Mouse (Mus musculus) kidney, adult 9 months (tissue): ENCODE data around the gene 1700057G04Rik.
A peak's percentile ranks its signal among the peaks of the same experiment; 100 is the strongest.
"Not testable (repeated sequence)": the region's sequence is repeated elsewhere in the genome, so short reads cannot be mapped to it uniquely, and the experiment has no call there.

Experiments used
- DNase-seq: peaks from one replicate; pipeline ENCODE4 v3.0.0; 2022

The 1700057G04Rik gene

DNA sequence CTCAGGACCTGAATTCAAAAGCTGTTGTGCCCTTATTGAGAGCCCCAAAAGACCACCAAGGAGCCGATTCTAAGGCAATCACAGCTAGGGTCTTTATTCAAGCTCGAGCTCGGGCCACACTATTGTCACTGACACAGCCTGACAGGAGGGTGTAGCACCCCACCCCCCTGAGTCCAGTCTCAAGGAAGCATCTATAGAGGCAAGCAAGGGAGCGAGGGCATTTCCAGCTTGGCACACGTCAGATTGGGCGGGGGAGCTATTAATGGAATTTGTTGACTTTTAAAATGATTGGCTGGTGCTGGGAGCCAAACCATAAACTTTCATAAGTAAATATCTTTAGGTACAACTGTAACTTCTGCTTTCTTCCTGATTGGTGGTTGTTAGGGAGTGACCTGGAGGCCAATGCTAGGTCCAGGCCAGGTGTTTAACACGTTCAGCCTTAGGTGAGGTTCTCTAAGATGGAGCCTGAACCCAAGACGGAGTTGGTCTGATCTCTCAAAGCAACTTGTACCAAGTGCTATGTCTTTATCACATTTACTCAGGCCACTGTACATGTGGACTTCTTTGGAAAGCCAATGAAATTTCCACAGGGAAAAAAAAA is 3.5 kb upstream of the 1700057G04Rik start:
- no peak for DNase-seq

DNA sequence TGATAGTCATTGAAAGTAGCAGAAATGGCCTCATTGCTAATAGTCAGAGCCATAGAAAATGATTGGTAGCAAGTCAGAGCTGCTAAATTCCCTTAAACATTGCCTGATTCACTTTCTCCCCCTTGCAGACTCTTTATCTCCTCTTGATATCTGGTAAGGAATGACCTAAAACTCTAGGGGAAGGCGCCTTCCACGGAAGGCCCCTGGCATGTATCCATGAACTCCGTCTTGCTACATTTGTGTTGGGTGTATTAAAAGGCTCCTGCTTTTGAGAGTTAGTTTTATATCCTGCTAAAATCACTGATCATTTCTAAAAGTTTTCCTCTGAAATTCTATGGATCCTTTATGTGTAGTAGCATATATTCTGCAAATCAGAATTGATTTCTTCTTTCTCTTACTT is 7.6 kb downstream of the 1700057G04Rik start:
- no peak for DNase-seq

DNA sequence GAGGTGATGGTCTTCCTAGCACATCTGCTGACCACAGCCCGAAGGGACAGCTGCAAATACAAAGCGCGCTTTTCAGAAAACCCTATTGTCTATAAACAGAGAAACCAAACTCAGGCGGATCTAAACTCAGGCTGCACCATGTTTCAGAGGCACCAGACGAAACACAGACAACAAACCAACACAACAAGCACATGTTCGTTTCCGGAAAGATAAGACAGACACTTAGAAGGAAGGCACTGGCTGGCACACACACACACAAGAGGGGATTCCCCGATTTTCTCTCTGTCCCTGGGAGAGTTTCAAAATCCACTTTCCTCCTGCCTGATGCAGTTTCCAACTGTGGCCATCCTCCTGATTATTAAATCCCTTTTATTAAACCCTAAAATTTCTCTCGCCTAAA is 16.8 kb downstream of the 1700057G04Rik start:
- DNase-seq: not testable (repeated sequence)

DNA sequence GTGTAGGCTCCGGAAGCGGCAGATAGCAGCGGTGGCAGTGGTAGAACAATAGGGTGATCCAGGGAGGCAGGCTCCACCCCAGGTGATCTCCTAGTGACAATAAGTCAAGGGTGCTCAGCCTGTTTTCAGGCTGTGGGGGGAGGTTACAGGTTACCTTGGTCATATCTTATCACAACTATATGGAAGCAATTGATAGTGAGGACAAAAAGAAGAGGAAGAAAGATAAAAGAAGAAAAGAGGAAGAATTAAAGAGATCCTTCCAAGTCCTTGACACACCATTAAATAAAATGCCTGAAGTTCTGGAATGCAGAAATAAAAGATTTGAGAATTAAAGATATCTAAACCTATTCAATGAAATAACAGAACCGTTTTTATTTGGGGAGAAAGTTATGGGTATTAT is 17.6 kb downstream of the 1700057G04Rik start:
- no peak for DNase-seq

DNA sequence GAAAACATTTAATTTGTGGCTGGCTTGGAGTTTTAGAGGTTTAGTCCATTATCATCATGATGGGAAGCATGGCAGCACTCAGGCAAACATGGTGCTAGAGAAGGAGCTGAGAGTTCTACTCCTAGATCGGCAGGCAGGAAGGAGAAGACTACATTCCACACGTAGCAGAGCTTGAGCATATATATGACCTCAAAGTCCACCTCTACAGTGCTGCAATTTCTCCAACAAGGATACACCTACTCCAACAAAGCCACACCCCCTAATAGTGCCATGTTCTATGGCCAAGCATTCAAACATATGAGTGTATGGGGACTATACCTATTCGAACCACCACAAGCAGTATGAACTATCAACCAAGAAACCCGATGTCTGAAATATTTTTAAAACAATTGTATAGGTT is 22.2 kb downstream of the 1700057G04Rik start:
- DNase-seq: no peak

DNA sequence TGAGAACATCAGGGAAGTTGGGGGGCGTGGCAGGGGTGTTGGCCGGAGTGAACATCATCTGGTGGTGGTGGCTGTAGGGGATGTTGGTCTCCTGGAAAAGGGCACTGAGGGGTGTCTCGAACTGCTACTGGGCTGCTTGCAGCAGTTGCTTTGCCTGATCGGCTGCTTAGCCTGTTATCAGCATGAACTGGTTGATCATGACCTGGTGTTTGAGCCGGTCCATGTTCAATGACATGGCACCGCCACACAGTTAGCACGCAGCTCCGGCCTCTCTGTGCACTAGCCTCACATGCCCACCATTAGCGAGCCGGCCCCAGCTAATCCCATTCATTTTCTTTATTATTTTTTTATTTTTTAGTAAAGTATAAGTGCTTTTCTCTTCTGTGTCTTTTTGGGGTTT is 25.7 kb downstream of the 1700057G04Rik start:
- no peak for DNase-seq

DNA sequence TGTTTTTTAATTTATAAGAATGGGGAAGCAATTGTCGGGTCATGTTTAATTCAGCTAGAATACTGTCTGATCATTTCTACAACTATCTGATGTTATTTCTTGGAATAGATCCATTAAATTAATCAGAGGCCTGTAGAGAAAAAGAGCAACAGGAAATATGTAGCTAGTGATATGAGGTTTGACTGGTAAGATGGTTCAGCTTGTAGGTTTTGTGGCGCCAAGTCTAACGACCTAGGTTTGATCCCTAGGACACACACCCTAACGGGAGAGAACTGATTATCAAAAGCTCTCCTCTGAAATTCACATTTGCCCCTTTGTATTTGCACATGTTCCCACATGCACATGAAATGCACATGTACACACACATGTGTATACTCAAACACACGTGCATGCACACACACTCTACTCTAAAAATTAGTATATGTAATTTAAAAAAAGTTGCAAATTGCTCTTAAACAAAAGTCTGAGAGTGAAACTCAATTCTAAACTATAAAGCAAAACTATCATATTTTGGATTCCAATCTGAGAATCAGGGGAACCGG is 26.2 kb downstream of the 1700057G04Rik start:
- DNase-seq: no peak

DNA sequence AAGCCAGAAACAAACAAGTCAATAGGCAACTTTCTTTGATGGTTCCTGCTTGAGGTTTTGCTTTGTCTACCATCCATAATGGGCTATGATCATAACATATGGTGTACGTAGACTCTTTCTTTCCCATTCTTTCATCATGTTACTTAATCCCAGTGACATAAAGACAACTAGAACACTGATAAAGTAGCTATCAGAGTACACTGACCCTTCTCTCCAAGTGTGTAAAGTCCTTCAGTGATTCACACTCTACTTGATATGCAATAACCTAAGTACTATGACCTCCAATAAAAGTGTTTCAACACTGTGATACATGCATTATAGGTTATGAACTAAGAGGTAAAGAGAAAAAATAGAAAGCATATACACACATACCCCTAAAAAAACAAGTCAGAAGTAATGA is 27.9 kb downstream of the 1700057G04Rik start:
- DNase-seq: no peak

DNA sequence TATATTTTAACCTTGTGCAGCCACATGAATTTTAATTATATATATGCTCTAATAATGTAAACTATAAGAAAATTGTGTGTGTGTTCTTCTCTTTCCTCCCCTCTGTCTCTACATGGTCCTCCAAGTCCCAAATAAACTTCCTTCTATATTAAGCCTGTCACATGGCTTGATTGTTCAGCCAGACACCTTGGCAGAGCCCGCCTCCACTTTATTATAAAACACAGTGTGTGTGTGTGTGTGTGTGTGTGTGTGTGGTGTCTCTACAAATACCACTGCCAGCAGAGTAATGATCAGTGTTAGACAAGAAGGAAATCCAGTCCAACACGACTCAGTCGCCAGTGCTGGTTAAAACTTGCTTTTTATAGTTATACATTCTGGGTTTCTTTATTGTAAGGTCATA is 28.5 kb downstream of the 1700057G04Rik start:
- no peak for DNase-seq

DNA sequence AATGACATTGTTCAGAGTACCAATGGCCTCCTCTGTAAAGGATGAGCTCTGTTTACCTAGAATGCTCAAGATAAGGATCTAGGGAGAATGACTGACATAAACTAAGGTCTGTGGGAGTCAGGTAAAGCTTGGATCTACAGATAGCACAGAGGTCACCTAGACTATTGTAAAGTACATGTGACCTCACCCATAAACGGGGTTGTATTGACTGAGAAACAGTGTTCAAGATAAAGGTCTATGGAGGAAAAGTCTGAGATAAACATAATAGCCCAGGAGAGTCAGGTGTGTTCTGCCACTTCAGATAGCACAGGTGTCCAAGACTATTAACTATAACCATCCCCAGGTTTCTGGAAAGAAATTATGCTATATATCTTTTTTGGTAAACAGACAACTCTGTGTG is 29.8 kb downstream of the 1700057G04Rik start:
- DNase-seq: no peak

DNA sequence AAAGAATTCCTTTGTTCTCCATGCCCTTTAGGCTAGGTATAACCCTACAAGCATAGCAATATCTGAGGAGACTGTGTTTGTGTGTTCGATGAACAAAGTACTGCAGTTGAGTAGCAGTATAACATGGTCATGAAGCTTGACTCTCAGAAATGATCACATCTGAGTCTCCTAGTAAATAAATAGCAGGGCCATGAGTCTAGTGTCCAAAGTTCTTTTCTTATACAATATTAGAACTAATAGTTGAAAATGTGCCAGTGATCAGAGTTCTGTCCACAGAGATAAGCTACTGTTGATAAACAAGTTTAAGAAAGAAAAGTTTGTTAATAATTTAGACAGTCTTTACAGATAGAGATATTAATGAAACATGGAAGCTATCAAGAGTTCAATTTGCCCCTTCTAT is 42.7 kb downstream of the 1700057G04Rik start:
- DNase-seq: peak; percentile 51

DNA sequence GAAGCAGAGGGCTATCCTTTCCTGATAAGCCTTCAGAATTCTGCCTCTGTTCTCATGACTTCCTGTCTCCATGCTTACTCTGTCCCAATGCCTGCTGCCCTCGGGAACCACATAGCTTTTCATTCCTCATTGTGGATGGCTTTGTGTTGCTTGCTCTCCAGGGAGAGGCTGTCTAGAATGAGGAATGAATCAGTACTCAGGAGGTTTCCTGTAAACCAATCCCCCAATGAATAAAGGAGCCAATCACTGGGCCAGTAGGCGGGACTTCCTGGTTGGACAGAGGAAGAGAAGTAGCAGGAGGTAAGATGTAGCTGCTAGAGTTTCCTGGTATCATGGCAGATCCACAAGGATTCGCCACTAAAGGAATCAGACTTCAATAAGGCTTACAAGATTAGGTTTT is 44.1 kb downstream of the 1700057G04Rik start:
- DNase-seq: no peak

DNA sequence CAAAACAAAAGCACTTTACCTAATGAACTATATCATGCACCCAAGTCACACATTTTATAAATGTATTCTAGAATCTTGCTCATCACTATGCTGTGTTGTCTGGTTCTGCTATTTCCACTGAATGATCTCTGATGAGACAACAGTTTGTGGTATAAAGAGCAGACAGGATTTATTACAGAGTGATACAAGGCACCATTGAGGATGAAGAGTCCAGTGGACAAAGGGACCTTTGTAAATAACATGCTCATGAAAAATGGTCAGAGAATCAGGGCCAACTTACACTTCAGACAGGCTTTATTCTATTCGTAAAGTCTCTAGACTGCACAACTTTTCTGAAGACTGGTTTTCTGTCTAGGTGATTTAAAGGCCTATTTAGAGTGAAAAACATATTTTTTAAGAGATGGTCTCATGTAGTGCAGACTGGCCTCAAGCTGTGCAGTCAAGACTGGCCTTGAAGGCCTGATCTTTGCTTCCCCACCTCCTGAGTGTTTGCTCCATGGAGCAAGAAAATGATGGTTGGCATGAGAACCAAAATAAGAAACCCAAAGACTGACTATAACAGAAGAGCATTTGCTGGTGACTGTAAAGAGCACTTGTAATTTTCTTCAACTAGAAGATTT is 51.6 kb downstream of the 1700057G04Rik start:
- DNase-seq: no peak

DNA sequence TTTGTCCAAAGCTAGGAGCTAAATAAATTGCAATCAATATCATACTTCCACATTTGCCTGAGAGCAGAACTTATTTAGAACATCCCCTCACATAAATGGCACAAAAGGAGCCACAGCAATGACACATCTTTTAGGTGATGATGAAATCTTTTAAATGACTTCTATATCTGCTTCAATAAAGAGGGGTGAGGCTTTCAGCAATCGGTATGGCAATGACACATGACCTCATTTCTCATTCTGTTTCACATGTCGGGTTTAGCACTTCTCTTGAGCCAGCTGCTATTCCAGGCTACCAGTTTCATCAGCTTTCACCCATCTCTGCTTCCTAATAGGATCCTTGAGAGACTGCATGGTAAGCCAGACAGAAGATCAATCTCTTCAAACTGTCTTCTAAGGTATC is 54.3 kb downstream of the 1700057G04Rik start:
- no peak for DNase-seq

DNA sequence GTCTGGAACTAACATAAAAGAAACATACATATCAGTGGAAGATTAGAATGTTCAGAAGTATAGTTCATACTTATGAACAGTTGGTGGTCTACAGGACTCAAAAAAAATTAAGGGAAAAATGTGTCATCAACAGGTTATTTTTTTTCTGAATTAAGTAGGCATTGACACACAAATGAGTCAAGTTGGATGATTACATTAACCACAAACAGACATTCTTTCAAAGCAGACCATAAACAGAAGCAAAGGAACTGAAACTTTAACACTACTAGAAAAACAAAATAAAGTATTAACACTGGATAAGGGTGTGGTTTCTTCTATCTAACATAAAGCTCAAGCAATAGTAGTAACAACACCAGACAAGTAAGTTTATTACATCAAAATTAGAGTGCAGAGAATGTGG is 59.7 kb downstream of the 1700057G04Rik start:
- DNase-seq: no peak

DNA sequence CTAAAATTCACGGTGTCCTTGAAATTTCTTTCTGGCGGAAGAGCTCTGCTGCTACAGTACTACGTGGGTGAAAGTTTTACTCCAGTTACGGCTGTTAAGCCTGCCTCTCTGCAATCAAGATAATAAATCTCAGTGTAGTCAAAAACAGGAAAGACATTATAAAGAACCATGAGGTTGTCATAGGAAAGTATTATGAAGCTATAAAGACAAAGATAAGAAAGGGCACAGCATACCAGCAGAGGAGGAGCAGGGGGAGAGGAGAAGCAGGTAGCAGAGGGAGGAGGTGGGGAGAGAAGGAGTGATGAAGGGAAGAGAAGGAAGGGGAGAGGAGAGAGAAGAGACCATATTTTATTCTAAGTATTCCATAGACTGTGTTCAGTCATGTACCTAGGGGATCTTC is 64.7 kb downstream of the 1700057G04Rik start:
- peak; percentile 6 for DNase-seq

DNA sequence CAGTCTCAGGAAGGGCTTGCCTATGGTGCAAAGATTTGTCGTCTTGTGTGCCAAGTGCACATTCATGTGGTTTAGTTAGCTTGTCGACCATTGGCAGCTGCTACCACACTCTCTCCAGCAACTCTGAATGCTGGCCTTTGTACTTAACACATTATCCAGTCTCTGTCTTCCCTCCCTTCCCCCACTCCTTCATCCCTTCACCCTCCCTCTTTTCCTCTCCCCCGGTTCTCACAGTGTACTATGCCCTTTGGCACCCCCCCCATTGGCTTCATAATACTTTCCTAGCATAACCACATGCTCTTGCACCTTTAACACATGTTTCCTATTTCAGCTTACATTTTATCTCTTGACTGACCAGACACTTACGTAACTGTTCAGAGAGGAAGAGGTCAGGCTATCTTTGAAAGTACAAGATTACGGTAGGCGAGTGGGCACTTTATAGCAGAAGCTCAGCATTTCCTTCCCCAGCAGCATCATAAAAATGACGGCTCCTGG is 65.6 kb downstream of the 1700057G04Rik start:
- DNase-seq: peak; percentile 94

DNA sequence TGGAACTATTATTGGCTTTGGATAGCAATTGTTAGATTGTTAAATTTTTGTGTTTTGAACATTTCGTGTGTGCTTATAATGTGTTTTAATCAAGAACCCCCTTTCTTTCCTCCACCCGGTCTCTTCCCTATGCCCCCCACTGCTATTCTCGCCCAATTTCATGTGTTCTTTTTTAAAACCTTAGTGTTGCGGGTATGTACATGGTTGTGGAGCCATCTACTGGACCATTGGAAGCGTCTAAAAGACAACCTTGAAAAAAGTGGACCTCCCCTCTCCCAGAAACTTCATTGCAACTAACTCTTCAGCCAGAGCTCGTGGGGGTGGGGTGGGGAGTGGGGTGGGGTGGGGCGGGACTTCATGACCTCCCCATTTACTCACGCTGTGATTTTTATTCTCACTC is 66.2 kb downstream of the 1700057G04Rik start:
- DNase-seq: peak; percentile 67

DNA sequence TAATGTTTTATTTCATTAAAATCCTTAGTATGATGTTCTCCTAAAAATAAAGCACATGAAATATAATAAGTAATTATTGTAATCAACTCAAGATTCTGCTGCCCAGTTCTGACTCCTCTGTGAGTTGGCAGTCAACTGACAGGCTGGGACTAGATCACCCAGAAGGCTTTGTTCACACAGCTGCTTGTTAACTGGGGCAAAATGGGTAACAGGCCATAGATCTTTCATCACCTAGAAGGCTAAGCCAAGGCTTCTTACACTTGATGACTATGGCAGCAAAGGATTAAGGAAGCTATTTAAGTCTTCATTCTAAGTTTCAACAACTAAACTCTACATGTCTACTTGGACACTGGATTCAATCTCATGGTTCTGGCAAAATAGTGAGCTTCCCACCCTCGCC is 68.8 kb downstream of the 1700057G04Rik start:
- DNase-seq: no peak

DNA sequence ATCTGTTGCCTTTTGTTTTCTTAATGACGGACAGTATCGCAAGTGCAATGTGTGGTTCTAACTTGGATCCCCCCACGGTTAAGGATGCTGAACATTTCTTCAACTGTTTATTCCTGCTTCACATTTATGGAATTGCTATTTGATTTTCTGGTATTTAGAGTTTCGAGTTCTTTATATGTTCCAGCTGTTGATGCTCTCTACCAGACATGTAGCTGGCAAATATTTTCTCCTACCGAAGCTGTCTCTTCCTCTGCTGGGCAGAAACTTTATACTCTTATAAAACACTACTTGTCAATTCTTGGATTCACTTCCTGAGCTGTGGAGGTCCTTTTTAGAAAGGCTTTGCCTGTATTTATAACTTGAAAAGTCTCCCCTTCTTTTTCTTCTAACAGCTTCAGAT is 70.1 kb downstream of the 1700057G04Rik start:
- DNase-seq: no peak

DNA sequence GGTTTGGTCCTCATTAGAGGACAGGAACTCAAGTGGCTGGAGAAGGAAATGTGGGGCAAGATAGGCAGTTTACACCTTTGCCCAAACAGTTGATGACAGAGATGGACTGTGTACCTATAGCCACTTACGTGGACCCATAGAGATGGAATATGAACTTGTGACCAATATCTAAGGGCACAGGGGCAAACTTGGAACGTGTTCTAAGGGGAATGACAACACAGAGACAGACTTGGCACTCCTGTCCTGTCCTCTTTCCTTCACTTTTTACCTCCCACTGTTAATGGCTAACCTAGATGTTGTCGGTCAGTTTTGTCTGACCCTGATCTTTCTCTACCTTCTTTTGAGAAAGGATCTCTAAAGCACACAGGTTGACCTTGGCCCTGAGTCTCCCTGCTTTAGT is 74.2 kb downstream of the 1700057G04Rik start:
- DNase-seq: peak; percentile 83

DNA sequence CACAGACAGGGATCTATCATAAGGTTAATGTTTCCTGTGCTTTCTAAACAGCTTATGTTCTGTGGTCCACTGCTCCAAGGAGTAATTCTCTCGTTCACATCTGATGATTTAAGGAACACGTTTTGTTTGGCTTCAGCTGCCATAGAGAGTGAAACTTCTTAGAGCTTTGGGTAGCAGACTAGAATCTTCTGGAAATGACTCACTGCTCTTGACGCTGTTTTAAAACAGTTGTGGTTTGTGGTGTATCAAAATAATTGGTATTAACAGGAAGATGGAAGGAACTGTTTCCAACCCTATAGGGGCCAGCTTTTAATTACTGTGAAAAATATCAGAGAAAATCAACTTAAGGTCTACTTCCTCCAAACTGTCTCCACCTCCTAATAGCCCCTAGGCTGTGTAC is 75.2 kb downstream of the 1700057G04Rik start:
- DNase-seq: no peak

DNA sequence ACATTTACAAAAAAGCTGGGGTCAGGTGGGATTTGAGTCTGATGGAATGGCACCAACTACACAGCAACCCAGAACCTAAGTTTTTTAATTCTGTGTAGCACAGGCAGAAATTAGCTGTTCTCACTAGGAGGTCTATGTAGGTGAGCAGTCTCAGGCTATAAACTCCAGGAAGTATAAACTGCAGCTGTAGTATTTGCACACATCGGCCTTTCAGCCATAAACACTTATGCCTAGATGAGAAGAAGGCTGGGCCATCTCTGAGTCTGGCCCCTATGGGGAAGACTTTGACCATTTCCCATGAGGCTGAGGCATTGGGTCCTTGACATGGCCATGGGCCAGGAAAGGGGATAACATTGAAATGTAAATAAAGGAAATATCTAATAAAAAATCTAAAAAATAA is 76.7 kb downstream of the 1700057G04Rik start:
- DNase-seq: no peak

DNA sequence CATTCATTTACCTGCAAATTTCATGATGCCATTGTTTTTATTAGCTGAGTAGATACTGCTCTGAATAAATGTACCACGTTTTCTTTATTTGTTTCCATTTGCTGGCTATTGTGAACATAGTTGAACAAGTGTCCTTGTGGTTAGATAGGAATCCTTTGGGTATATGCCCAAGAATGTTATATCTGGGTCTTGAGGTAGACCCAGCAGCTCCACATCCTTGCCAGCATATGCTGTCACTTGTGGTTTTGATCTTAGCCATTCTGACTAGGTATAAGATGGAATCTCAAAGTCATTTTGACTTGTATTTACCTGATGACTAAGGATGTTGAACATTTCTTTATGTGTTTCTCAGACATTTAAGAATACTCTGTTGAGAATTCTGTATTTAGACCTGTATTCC is 77.7 kb downstream of the 1700057G04Rik start:
- no peak for DNase-seq

DNA sequence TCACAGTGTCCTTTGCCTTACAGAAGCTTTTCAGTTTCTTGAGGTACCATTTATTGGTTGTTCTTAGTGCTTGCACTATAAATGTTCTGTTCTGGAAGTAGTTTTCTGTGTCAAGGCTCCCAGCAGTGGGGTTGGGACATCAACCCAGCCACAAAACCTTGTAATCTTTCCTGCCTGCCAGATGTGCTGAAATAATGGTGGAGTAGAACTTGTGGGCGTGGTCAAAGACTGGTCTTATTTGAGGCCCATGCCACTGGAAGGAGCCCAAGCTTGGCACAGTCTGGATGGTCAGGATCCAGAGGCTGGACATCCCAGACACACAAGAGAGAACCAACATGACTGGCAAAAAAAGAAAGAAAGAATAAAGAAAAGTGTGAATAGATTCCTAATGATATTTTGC is 78.2 kb downstream of the 1700057G04Rik start:
- no peak for DNase-seq
